Mouse (Mus musculus) layer of hippocampus, adult 9-11 months (tissue): ENCODE results near the gene Madd.
A peak's percentile ranks its signal among the peaks of the same experiment; 100 is the strongest.

Experiments
- DNase-seq: peaks from one replicate; pipeline ENCODE4 v3.0.0; 2022

The Madd gene

GRCm38 (mm10) chr2:91183711-91184405 is at the start of gene Madd:
TSS of gene Madd (minus strand) at chr2:91183837.
- peak; percentile 70 for DNase-seq

GRCm38 (mm10) chr2:91229735-91230134 is 46.1 kb upstream of the Madd start:
- DNase-seq: peak; percentile 21

GRCm38 (mm10) chr2:91223614-91224013 is 40.0 kb upstream of the Madd start:
- DNase-seq: no peak

GRCm38 (mm10) chr2:91220501-91220900 is 36.9 kb upstream of the Madd start:
- DNase-seq: no peak

GRCm38 (mm10) chr2:91217032-91217431 is 33.4 kb upstream of the Madd start:
- DNase-seq: no peak

- DNase-seq: no peak
These were observed 29.7 kb upstream of the Madd start for GRCm38 (mm10) chr2:91213311-91213710.

- peak; percentile 51 for DNase-seq
These were observed 22.7 kb upstream of the Madd start for GRCm38 (mm10) chr2:91206254-91206775.

GRCm38 (mm10) chr2:91202972-91203656 is 19.5 kb upstream of the Madd start:
- DNase-seq: no peak

- peak; percentile 94 for DNase-seq
These were observed 18.8 kb upstream of the Madd start, which contains the start of the genes Nr1h3 and Acp2 for GRCm38 (mm10) chr2:91202222-91202971. TSS of gene Nr1h3 (minus strand) at chr2:91202834. TSS of gene Acp2 (plus strand) at chr2:91202885.

- no peak for DNase-seq
These were observed 15.3 kb upstream of the Madd start for GRCm38 (mm10) chr2:91198888-91199287.

GRCm38 (mm10) chr2:91196577-91197001 is 13.0 kb upstream of the Madd start:
- DNase-seq: peak; percentile 79

- no peak for DNase-seq
These were observed 11.1 kb upstream of the Madd start for GRCm38 (mm10) chr2:91194624-91195332.

- DNase-seq: no peak
These were observed 6.9 kb upstream of the Madd start for GRCm38 (mm10) chr2:91190501-91190900.

- peak; percentile 41 for DNase-seq
These were observed 3.8 kb upstream of the Madd start for GRCm38 (mm10) chr2:91187431-91187830.

- no peak for DNase-seq
These were observed 2.6 kb upstream of the Madd start for GRCm38 (mm10) chr2:91186208-91186607.

- peak; percentile 97 for DNase-seq
These were observed 506 bp downstream of the Madd start for GRCm38 (mm10) chr2:91183148-91183513.

GRCm38 (mm10) chr2:91182405-91183147 is 1.1 kb downstream of the Madd start:
- DNase-seq: peak; percentile 86

GRCm38 (mm10) chr2:91182016-91182404 is 1.6 kb downstream of the Madd start:
- DNase-seq: peak; percentile 38

- DNase-seq: no peak
These were observed 2.9 kb downstream of the Madd start for GRCm38 (mm10) chr2:91180706-91181105.

- no peak for DNase-seq
These were observed 3.8 kb downstream of the Madd start for GRCm38 (mm10) chr2:91179825-91180224.

GRCm38 (mm10) chr2:91176234-91176633 is 7.4 kb downstream of the Madd start:
- no peak for DNase-seq

- no peak for DNase-seq
These were observed 8.1 kb downstream of the Madd start for GRCm38 (mm10) chr2:91175490-91175889.
